Mouse (Mus musculus): ENCODE measurements around the gene Nfic.

The Nfic gene

GRCm38 (mm10) chr10:81418216-81419070 is 37.0 kb downstream of the Nfic start:
- DNase-seq (ENCODE audit: extremely low spot score, low read depth, low spot score), result no peak

- DNase-seq (ENCODE audit: extremely low spot score, low read depth, low spot score), result no peak
Observed at GRCm38 (mm10) chr10:81417227-81418215, 37.9 kb downstream of the Nfic start.

DNA sequence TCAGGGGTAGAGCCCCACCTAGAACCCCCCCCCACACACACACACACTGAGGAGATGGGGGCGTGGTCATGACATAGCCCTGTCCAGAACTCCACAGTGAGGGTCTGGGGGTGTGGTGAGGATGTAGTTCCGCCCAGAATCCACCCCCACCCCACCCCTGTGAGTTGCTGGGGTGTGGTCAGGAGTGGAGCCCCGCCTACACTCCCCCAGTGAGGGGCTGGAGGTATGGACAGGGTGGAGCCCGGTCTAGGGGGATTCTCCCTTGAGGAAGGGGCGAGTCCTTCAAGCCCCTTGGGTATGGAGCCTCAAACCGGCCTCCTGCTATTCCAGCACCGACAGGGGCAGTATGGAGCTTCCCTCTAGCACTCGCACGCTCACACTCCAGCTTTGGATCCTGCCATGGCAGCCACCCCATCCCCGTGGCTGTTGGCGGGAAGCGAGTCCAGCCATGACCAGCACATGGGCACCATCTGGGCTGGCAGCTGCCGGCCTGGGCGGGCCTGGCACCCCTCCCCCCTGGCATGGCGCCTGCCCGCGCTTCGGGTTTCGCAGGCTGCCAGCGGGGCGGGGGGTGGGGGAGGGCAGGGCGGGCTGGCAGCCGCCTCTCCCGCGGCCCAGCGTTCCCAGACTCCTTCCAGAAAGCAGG is 38.7 kb downstream of the Nfic start:
- no peak for DNase-seq (ENCODE audit: extremely low spot score, low read depth, low spot score)

- DNase-seq (ENCODE audit: extremely low spot score, low read depth, low spot score), result no peak
Observed at GRCm38 (mm10) chr10:81415549-81416310, 39.7 kb downstream of the Nfic start.

- no peak for DNase-seq (ENCODE audit: extremely low spot score, low read depth, low spot score)
Observed at GRCm38 (mm10) chr10:81415146-81415545, 40.3 kb downstream of the Nfic start.

GRCm38 (mm10) chr10:81414682-81415081 is 40.8 kb downstream of the Nfic start:
- DNase-seq (ENCODE audit: extremely low spot score, low read depth, low spot score), result no peak

DNA sequence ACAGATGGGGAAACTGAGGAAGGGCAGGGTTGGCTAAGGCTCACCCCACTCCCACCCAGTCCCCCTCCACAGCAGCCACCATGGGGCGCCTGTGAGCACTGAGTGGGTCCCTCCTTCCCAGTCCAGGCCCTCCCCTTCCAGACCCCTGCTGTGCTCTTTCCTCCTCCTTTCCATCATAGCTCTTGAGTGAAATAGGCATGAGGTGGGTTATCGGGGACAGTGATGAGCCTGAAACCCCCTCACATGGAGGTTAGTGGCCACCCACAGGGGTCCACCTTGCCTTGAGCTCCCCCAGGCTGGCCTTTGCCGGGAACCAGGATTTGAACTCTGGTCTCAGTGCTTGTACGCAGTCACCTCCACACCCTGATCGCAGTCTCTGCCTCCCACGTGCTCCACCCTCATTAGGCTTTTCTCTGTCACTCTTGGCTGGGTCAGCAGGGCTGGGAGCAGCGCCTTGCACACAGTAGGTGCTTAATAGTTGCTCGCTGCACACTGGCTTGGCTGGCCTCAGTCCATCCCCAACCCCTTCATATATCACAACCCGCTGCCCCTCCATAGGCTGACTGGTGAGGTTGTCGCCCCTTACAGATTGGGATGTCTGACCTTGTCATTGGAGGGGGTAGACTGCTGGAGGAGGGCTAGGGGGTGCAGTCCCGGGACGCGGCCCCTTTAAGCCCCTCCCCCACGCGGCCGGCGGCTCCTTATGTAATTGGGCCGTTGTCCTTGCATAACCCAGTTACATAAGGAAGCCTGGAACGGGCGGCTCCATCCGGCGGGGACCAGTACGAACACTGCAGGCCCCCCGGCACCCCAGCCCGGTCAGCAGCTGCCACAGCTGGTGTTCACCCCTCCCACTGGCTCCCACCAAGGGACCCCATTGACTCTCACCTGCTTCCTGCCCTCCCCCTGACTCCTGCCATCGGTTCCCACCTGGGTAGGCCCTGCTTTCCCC is 41.8 kb downstream of the Nfic start:
- DNase-seq (ENCODE audit: extremely low spot score, low read depth, low spot score), result no peak

DNA sequence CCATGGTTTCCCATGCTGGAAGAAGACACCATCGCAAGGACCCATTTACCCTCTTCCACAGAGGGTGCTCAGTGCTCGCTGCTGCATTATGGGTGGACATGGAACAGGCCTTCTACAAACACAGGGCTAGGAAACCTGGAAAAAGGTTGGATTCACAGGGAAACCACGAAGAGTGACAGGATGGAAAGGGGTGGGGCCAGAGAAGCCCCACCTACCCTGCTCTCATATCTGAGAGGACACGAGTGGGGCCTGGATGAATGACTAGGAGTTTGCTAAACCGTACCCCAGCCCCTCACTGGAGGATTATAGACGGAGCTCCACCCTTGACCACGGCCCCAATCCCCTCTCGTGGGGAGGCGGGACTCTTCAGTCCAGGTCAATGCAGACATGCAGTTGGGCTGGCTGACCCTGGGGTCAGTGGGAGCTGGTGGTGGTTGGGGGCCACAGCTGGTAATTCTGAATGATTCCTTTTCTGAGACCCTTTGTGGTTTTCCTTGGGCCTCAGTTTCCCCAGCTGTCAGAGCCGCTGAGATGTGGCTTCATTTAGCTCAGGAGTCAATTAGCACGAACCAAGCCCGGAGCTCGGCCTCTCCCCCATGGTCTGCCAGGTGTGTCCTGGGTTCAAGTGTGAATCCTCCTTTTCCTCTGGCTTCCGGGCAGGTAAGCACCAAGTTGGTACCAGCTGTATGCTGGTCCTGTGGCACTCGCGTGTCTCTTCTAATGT is 42.7 kb downstream of the Nfic start:
- DNase-seq (ENCODE audit: extremely low spot score, low read depth, low spot score), result no peak

DNA sequence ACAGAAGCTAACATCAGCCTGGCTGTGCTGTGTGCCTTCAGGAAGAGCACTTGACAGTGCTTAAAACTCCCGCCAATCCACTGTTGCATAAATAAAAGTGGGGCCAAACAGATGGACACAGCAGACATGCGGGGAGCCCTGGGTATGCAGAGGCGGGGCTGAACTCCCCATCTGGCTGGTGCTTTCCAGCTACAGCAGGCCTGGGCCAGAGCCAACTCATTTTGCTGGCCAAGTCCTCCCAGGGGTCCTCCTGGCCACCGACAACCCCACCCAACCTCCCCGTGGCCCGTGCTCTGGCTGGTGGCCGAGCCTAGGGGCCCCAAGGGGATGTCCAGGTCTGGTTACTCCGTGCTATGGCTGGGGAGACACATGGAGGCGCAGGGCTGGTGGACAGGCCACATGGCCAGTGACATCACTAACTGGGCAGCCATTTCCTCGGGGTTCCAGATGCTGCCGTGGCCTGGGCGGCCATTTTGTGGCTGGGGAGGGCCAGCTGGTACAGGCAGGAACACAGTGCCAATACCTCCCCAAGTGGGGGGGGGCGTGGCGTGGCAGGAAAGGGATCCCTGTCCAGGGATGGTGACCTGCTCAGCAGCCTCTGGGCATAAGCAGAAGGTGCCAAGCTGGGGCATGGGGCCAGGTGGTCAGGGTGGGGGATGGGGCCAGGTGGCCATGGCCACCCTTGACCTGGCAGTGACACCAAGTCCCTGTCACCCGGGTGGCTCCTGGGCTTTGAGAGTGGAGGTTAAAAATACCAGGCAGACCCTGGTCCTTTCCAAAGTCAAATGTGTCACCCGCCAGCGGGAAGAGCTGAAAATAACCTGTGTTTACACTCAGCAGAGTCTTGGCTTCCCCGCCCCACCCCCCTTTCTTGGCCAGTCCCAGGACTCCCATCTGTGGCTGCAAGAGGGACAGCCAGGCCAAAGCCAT is 43.7 kb downstream of the Nfic start:
- DNase-seq (ENCODE audit: extremely low spot score, low read depth, low spot score), result no peak

DNA sequence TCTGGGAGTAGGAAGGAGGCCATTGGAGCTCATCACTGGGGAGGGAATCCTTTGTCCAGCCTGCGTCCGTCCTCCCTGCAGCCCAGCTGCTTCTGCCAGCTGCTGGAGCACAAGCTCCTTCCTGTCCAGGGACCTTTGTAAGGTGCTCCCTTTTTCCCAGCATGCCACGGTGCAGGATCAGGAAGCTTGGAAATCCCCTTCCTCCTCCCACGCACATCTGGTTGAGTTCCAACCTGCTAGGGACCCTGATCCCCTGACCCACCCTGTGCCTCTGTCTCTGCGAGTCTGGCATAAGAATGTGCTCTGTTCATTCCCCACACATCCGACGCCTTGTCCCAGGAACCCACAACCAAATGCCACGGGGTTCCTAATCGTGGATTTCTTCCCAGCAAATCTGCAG is 44.5 kb downstream of the Nfic start:
- no peak for DNase-seq (ENCODE audit: extremely low spot score, low read depth, low spot score)

DNA sequence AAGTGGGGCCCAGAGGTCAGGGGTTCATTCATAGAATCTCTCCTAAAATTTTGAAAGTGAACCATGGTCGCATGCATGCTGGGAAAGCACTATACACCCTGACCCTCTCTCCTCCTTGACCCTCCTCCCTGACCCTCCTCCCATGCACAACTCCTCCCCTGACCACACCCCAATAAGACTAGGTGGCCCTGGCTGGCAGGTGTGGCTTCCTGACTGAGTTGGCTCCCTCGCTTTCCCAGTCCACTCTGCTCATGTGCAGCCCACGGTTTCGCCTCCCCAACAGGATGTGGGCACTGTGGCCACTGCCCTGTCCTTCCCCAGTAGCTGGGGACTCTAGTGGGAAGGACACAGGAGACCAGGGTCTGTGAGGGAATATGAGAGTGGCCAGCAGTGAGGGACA is 45.1 kb downstream of the Nfic start:
- DNase-seq (ENCODE audit: extremely low spot score, low read depth, low spot score), result no peak

GRCm38 (mm10) chr10:81409330-81409729 is 46.1 kb downstream of the Nfic start:
- no peak for DNase-seq (ENCODE audit: extremely low spot score, low read depth, low spot score)

DNA sequence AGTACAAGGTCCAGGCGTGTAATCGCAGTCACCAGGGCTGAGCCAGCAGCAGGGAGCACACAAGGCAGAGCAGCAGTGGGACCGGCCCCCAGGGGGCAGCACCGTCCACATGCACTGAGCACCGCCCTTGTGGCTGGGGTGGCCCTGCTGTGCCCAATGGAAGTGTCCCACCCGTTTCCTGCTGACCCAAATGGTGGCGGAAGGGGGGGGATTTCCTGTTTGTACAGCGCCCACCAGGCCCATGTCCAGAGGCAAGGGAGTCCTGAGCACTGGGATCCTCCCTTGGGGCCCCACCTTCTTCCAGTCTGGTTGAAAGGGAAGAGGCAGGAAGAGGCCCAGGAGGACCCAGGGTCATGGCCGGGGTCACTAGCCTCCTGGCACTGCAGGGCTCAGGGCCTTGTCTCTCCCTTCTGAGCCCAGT is 46.6 kb downstream of the Nfic start:
- no peak for DNase-seq (ENCODE audit: extremely low spot score, low read depth, low spot score)

- DNase-seq (ENCODE audit: extremely low spot score, low read depth, low spot score), result no peak
Observed at GRCm38 (mm10) chr10:81408424-81408729, 47.1 kb downstream of the Nfic start.

DNA sequence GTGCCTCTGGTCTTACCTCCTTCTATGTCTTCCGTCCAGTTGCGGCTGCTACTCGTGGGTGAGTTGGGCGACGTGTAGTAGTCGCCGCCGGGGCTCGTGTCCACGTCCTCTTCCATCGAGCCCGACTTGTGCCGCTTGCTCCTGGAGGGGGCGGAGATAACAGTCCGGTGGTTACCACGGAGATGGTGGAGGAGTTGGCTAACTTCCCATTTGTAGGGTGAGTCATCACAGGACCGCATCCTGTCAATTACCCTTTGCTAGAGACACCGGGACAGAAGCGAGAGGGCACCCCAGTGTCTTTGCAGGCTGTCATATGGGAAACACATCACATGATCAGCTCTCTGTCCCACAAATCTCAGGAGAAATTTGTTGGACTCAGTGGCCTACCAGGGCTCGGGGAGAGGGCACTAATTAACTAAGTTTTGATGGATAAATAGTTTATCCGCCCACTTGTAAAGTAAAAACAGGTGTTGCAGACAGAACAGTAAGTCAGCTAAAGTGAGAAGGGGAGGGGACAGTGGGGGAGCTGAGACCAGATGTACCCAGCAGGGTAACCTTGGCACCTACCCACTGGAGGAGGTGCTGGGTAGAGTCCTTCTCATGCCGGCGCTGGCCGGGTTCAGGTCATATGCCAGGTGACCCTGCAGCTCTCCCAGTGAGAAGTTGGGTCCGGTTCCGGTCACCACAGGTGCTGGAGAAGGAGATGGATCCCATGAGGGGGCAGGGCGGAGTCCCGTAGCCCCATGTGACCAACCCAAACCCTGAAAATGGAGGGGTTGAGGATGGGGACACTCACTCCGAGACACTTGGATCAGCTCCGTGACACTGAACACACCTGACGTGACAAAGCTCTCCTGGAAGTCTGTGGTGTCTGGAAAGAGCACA is 47.7 kb downstream of the Nfic start:
- DNase-seq (ENCODE audit: extremely low spot score, low read depth, low spot score), result no peak

- no peak for DNase-seq (ENCODE audit: extremely low spot score, low read depth, low spot score)
Observed at GRCm38 (mm10) chr10:81406504-81407440, 48.7 kb downstream of the Nfic start.
